Mouse (Mus musculus) right cerebral cortex, postnatal 10 days (tissue): ENCODE measurements around the gene Gm10128.
"Not testable (repeated sequence)": the region's sequence is repeated elsewhere in the genome, so short reads cannot be mapped to it uniquely, and the experiment has no call there.

Experiments used
- DNase-seq, 2 experiments: peaks; one replicate each; pipeline ENCODE4 v3.0.0; 2021; ENCODE audit warnings: low spot score in 2 of 2

Gene Gm10128

DNA sequence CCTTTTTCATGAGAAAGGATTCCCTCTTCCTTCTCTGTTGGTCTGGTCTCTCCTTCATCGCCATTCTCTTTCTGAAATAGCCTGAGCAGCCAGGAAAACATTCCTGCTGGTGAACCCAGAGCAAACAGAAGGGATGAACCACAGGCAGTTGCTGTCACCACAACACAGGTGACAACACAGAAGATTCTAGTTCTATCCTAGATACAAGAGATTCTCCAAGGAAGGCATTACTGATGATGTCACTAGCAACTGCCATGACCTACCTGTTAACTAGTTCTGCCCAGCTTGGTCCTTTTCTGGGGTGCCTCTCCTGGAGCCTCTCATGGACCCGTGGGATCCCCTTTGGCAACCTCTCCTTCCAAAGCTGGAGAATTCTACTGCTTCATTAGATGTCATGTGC, at the start of gene Gm10128:
Gene Gm10128, minus strand, starts transcription at position 101 of the 400 bp plus-strand sequence.
- DNase-seq, result not testable (repeated sequence)

DNA sequence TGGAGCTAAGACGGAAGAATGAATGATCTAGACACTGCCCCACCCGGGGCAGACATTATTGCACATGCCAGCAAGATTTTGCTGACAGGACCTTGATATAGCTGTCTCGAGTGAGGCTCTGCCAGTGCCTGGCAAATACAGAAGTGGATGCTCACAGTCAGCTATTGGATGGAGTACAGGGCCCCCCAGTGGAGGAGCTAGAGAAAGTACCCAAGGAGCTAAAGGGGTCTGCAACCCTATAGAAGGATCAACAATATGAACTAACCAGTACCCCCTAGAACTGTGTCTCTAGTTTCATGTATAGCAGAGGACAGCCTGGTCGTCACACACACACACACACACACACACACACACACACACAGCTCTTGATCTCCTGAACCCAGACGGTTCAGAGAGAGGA, 37.4 kb upstream of the Gm10128 start:
- DNase-seq, result peak in 1 of 2 experiments; percentile 26

DNA sequence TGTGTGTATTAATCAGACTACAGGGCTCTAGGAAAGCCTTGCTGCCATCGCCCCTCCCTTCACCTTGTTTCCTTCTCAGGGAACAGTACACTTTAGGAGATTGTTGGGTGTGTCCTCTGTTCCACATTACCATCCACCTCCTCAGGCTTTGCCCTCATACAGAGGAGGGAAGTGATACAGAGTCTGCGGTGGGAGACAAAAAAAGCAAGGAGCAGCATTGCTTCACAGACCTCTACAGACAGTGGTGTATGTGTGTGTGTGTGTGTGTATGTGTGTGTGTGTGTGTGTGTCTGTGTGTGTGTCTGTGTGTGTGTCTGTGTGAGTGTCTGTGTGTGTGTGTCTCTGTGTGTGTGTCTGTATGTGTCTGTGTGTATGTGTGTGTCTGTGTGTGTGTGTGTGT, 18.7 kb upstream of the Gm10128 start:
- DNase-seq, result peak in 1 of 2 experiments; percentile 25

DNA sequence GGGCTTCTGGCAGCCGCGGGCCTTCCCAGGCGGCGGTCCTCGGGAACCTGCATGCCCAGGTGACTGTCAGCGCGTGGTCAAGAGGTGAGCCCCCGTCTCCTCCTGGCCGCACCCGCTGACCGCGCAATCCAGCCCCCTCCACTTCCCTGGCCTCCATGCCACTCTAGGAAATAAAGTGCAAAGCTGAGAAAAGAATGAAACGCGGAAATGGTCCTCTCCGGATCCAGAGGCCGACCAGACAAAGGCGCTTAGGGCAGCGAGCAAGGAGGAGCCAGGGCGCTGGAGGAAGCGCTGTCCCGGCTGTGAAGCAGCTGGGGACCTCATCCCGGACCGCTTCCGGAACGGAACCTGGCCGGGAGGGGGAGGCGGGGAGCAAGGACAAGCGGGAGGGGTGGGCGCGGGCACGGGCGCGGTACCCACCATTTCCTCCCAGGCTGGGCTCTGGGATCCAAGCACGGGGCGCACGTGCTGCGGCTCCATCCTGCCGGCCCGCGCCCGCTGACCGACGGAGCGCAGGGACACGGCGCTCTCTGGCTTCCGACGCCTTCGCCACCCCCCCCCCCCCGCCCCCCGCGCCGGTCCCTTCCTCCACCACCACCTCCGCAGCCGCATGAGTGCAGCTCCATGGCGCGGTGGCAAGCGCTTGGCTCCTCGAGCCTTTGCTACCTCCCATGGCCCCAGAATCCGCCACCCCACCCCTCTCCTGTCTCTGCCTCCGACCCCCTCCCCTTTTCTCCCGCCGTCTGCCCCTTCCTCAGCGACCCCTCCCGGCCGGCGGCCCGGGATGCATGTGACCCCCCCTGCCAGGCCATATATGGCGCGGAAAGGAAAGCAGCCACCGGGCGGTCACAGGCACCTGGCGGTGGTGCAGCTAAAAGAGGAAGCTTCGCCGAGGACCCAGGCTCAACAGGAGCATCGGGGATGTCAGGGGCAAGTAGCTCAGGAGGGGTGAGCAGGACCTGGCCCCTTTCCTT, 14.6 kb upstream of the Gm10128 start:
- DNase-seq, result peak in 1 of 2 experiments; percentile 26

DNA sequence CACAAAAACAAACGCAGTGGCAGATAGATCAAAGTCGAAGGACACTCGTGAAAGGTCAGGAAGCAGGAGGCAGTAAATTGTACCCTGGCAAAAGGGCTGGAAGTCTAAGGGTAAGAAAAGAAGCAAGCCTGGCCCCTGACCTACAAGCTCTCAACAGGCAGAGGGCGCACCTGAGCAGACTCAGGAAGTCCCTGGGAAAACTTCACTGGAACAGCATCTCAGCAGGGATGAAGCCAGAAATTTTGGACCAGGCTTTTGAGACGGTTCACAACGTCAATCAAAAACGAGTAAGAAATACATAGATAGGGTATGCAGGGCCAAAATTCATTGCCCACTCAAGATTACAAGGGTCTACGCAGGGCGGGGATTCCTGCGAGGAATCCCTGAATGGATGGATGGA, 13.7 kb upstream of the Gm10128 start:
- DNase-seq, result not testable (repeated sequence)

DNA sequence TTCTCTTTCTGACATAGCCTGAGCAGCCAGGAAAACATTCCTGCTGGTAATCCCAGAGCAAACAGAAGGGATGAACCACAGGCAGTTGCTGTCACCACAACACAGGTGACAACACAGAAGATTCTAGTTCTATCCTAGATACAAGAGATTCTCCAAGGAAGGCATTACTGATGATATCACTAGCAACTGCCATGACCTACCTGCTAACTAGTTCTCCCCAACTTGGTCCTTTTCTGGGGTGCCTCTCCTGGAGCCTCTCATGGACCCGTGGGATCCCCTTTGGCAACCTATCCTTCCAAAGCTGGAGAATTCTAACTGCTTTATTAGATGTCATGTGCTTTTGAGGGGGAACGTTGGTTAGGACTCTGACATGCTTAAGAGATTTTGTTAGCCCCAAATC, 48.3 kb downstream of the Gm10128 start, which contains the start of gene Gm10338:
Gene Gm10338, minus strand, starts transcription at position 101 of the 400 bp plus-strand sequence.
- not testable (repeated sequence) for DNase-seq
